Mouse (Mus musculus): ENCODE results near the gene Larp1.

Gene Larp1

GRCm38 (mm10) chr11:58102146-58102545, 93.3 kb downstream of the Larp1 start:
- DNase-seq: no peak

- no peak for DNase-seq
These were observed 93.9 kb downstream of the Larp1 start for GRCm38 (mm10) chr11:58102581-58103343.

- DNase-seq: no peak
These were observed 94.4 kb downstream of the Larp1 start for GRCm38 (mm10) chr11:58103344-58103653.

- peak; percentile 99 for DNase-seq
These were observed 94.9 kb downstream of the Larp1 start, which contains the start of gene Cnot8 for GRCm38 (mm10) chr11:58103697-58104306. Gene Cnot8 (plus strand): TSS chr11:58104153.

- DNase-seq: peak; percentile 62
These were observed 95.5 kb downstream of the Larp1 start for GRCm38 (mm10) chr11:58104351-58104791.

- peak; percentile 10 for DNase-seq
These were observed 98.1 kb downstream of the Larp1 start for GRCm38 (mm10) chr11:58107009-58107408.

- DNase-seq: no peak
These were observed 98.9 kb downstream of the Larp1 start for GRCm38 (mm10) chr11:58107664-58108337.
